Mouse (Mus musculus): ENCODE data around the gene Ddc. TPM values are rescaled to one million over a fixed set of nuclear protein-coding genes. Genes with fewer than 3 reads are reported as not detected.

Ddc gene
- total RNA-seq, 1 experiment from 2014 or later: 68.7 TPM

- no peak for DNase-seq
Measured at GRCm38 (mm10) chr11:11877891-11878277, 20.1 kb downstream of the Ddc start.

GRCm38 (mm10) chr11:11876366-11876765 lies 21.6 kb downstream of the Ddc start:
- no peak for DNase-seq

GRCm38 (mm10) chr11:11875230-11875629 lies 22.7 kb downstream of the Ddc start:
- DNase-seq: no peak

GRCm38 (mm10) chr11:11873023-11873908 lies 24.7 kb downstream of the Ddc start:
- DNase-seq: peak; percentile 18

GRCm38 (mm10) chr11:11872140-11872795 lies 25.7 kb downstream of the Ddc start:
- no peak for DNase-seq

GRCm38 (mm10) chr11:11871197-11871813 lies 26.6 kb downstream of the Ddc start:
- DNase-seq: no peak

GRCm38 (mm10) chr11:11867971-11868481 lies 29.9 kb downstream of the Ddc start:
- peak; percentile 31 for DNase-seq

GRCm38 (mm10) chr11:11866696-11867095 lies 31.2 kb downstream of the Ddc start:
- no peak for DNase-seq

- DNase-seq: no peak
Measured at GRCm38 (mm10) chr11:11865128-11865527, 32.8 kb downstream of the Ddc start.

- no peak for DNase-seq
Measured at GRCm38 (mm10) chr11:11864446-11865101, 33.4 kb downstream of the Ddc start.

GRCm38 (mm10) chr11:11862502-11862901 lies 35.4 kb downstream of the Ddc start:
- DNase-seq: no peak

- no peak for DNase-seq
Measured at GRCm38 (mm10) chr11:11856959-11857358, 41.0 kb downstream of the Ddc start.

- no peak for DNase-seq
Measured at GRCm38 (mm10) chr11:11855685-11856131, 42.2 kb downstream of the Ddc start.

GRCm38 (mm10) chr11:11855061-11855672 lies 42.8 kb downstream of the Ddc start:
- no peak for DNase-seq

GRCm38 (mm10) chr11:11853731-11854461 lies 44.0 kb downstream of the Ddc start:
- DNase-seq: no peak

- DNase-seq: no peak
Measured at GRCm38 (mm10) chr11:11851957-11852505, 45.9 kb downstream of the Ddc start.

GRCm38 (mm10) chr11:11850476-11851267 lies 47.3 kb downstream of the Ddc start:
- peak; percentile 31 for DNase-seq

GRCm38 (mm10) chr11:11849513-11850311 lies 48.2 kb downstream of the Ddc start:
- no peak for DNase-seq

- no peak for DNase-seq
Measured at GRCm38 (mm10) chr11:11848467-11848866, 49.5 kb downstream of the Ddc start.
